Mouse (Mus musculus): Measurements from ENCODE around the gene Asap2.

Asap2 gene

GRCm38 (mm10) chr12:21268083-21268616, 277.9 kb downstream of the Asap2 start:
- DNase-seq: no peak

GRCm38 (mm10) chr12:21274446-21274845, 284.2 kb downstream of the Asap2 start:
- DNase-seq: no peak

DNA sequence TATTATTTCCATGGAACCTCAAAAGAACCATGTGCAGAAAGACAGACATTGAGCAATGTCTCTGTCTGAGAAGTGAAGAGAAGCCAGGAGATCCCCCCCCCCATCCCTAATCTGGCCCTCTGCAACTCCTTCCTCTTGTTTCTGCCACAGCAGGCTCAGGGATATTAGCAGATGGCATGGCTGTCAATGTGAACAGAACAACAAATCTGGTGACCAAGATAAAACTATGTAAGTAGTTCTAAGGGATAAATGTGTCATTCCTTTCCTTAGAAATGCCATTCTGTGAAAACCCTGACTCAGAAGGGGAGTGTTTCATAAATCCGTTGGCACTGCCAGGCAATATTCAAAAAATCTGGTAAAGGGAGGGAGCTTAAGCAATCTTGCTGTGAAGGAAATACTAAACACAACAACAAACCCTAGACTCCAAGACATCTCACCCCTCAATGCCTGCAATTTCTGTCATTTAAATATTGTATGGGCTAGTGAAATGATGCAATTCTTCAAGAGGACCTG, 287.1 kb downstream of the Asap2 start:
- DNase-seq: no peak

DNA sequence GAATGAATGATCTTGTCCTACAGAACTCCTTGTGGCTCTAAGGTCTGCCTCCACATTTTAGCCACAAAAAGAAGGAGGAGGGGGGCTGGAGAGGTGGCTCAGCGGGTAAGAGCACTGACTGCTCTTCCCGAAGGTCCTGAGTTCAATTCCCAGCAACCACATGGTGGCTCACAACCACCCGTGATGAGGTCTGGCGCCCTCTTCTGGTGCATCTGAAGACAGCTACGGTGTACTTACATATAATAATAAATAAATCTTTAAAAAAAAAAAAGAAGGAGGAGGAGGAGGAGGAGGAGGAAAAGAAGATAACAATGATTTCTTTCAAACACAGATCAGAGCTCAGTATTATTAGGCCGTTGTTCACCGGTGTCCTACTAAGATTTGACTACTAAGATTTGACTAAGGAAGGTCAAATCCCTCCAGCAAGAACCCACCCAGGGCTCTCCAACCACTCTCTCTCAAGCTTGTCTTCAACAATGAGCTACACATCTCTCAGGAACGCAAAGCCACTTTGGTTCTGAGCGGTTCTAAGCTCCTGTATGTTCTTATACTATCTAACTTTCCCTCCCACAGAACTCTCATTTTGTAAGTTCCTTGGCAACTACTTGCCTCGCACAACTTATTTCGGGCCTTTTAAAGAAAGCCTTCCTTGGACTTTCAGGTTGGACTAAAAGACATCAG, 294.6 kb downstream of the Asap2 start, which contains the start of gene Cpsf3:
TSS of gene Cpsf3 (plus strand) at position 631 of the 681 bp plus-strand sequence.
- no peak for DNase-seq

GRCm38 (mm10) chr12:21285508-21286242, 295.4 kb downstream of the Asap2 start:
- no peak for DNase-seq

- peak; percentile 100 for DNase-seq
Observed at GRCm38 (mm10) chr12:21286243-21286622, 296.0 kb downstream of the Asap2 start, which contains the start of gene Itgb1bp1. Gene Itgb1bp1, minus strand, starts transcription at chr12:21286284.

DNA sequence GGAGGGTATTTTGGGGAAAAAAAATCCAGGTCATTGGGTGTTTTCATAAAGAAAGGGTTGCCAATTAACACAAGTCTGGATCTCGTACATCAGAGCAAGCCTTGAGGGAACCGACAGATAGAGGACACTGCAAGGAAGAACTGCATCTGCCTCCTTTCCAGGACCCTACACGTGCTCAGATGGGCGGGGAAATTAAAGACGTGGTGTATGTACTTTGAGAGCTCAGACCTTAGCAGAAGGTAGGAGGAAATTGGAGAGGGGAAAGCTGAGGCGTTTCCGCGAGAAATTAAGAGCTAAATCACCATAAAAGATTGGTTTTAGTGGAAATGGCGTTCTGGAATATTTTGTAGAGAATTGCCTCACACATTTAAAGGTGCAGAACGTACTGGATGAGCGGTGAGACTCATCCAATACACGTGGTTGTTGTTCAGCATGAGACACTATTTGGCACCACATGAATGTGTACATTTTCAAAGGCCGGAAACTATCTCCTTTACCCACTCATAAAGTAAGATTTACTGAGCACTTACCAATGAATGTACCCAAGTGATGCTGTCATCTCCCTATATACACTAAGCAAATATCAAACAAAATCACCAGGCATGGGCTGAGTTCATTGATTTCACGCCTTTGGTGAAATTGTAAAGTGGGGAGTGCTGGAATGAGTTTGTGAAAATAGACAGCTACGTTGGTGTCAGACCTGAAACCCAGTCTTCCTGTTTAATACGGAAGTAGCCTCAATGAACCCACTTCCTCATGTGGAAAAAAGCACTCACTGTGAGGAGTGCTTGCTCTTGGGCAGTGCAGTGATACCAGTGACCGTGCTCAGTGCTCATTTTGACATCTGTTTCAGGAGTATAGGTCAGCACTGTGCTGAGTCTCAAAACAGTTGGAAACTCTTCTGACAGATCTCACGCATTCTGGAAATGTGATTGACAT, 296.7 kb downstream of the Asap2 start:
- DNase-seq: no peak

DNA sequence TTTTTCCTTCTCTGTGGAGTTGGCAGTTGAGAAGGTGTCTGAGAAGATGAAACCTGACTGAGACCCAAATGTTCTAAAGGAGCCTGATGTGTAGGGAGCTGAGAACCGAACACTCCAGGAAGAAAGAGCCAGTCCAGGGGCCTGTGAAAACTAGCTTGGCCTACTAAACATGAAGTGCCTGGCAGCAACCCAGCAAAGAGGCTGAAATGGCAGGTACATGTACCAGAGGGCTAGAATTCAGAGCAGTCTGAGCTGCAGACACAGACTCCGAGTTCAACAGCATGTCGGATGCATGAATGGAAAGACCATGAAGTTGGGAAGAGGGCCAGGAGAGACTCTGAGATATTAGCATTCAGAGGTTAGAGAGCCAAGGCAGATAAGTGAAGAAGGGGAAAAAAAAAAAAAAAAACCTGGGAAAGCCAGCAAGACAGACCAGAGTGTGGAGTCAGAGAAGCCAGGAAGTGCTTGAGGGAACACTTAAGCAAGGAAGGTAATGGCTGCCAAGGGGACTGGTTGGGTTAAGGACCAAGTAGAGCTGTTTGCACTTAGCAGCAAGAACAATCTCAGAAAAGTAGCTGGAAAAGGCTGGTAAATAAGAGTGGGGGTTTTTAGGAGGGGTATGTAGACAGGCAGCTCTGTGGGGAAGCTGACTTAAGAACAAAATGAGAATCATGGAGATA, 298.6 kb downstream of the Asap2 start:
- no peak for DNase-seq

DNA sequence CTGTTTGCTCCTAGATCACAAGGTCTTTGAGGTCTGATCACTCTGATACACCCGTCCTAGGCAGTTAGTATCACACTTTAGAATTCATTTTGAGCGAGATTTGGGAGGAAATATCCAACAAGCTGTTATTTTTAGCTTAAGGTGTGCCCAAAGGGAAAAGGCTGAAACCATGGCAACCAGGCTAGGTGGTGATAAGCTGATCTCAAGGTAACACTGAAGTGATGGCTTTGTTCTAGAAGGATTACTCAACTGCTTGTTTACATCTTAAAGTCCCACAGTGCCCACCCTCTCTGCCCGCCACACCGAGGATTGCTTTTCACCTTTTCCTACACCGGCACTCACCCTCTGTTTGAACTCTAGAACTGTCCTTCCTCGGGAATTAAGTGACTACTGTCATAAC, 299.4 kb downstream of the Asap2 start:
- no peak for DNase-seq

GRCm38 (mm10) chr12:21298856-21299255, 308.6 kb downstream of the Asap2 start:
- no peak for DNase-seq

GRCm38 (mm10) chr12:21301324-21301723, 311.1 kb downstream of the Asap2 start:
- no peak for DNase-seq

DNA sequence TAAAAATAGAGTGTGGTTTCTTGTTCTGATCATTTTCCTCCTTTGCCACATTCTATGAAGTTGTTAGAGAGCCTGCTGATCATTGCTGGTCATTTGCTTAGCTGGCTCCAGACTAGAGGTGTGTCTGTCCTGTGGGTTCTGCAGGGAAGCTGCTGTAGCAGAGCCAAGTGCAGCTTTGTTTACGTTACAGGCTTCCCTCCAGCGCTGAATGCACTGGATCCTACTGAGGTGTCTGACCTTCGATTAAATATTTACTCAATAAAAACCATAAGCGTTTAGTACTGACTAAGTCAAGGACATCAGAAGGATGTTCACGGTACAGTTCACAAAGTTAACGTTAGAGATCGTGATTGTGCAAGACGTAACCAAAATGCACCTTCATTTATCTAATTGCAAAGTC, 311.7 kb downstream of the Asap2 start:
- DNase-seq: peak; percentile 59

DNA sequence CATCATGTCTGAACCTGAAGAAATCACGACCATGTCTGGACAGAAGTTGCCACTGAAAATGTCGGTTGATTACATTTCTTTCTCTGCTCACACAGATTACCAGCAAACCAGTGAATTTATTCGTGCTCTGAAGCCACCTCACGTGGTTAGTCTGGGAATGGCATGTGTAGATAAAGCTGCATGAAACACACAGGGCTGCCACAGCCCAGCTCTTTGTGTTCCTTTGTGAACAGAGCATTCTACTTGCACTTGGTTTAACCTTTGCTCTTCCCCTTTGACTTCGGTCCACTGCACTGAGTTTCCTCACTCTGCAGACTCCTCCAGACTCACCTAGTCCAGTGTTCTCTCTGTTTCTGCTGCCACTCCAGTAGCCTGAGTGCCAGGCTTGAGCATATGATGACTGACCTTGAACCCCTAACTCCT, 312.1 kb downstream of the Asap2 start:
- DNase-seq: peak; percentile 68

DNA sequence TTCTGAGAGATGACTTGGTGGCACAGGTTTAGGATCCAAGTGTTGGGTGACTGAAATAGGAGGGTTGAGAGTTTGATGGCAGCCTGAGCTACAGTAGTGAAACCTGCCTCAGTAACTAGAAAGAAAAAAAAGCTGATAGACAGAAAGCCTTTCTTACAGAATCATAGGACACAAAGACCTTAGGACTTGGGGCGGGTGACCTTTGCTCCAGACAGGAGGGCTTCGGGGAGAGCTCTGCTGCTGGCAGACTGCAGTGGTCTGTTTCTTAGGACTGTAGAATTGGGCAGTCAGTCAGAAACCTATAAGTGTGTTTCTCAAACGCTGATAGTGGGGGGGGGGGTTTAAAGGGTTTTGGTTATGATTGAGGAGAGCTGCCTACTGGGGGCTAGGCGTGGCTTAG, 315.5 kb downstream of the Asap2 start:
- no peak for DNase-seq

DNA sequence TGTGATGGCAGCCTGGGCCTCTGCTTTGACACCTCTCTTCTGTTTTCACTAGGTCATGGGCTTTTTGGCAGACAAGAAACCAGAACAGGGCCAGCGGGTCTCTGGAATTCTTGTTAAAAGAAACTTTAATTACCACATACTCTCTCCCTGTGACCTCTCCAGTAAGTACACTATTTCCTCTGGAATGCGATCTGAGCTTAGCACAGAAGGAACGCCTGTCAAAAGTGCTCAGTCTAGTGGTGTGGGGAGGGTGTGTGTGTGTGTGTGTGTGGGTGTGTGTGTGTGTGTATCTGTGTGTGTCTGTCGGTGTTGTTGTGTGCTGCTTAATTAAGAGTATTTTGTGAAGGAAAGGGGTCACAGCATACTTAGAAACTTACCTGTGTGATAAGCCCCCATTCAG, 316.5 kb downstream of the Asap2 start:
- no peak for DNase-seq

DNA sequence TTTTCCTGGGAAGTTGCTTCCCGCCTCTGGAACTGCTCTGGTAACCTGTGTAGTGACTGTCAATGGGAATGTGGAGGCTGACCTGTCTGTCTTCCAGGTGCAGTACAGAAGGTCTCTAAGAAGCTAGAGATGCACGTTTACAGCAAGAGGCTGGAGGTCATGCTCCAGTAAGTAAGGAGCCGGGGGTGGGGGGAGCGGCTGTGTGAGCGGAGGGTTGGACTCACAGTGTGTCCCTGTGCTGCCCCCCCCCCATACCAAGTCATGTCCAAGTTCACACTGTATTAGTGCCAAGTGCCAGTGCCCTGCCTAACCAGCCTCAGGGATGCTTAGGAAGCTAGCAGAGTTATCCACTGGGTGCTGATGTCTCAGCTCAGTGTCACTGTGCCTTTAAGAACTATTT, 321.9 kb downstream of the Asap2 start:
- DNase-seq: no peak

DNA sequence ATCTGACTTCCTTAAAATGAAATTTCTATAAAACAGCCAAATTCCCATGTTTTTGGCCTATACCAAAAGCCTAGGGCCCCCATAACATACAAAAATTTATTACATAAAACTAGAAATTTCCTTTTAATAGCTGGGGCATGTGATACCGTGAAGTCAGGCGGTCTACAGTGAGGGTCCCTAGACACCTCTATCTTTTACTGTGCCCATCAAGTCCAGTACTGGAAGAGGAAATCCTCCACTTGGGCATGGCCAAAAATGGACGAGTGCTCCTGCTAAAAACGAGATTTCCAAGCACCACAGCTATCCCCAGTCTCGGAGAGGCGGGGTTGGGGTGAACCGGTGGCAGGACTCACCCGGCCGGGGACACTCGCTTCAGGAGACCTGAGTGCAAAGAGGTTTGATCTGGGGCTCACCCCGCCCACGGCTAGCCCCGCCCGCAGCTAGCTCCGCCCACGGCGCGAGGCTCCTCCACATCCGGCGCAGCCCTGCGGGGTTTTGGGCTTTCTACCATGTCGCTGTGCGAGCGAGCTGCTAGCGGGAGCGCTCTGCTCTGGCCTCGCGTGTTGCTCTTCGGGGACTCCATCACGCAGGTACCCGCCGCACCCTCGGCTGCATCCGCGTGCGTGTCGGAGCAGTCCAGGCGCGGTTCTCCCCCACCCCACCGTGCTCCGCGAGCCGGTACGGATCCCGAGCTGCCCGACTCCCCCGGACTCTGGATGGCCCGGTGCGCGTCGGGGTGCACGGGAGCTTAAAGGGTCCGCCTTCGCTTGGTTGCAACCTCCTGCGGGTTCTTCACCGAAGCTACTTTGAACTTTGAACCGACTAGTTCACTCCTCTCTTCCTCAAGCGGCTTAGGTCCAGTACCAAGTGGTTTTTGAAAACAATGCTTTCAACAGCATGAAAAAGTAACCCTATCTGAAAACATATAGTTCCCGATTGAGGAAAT, 325.9 kb downstream of the Asap2 start, which contains the start of gene Iah1:
TSS of gene Iah1 (plus strand) at position 467 of the 946 bp plus-strand sequence.
- peak; percentile 92 for DNase-seq

DNA sequence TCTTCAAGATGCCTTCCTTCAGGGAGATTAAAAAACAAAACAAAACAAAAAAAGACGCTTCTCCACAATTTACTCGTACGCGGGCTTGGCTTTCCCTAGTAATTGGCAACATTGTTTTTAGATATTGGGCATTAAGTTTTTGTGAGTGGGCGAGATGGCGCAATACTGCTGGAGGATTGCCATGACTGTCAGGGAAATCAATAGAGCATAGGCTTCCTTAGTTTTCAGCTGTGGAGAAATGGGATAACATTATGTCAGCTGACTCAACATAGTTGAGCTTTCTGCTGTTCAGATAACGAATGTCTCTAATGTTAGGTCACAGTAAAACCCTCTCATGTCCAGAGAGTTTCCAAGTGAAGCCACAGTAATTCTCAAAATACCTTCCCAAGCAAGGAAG, 326.6 kb downstream of the Asap2 start:
- DNase-seq: peak; percentile 47

DNA sequence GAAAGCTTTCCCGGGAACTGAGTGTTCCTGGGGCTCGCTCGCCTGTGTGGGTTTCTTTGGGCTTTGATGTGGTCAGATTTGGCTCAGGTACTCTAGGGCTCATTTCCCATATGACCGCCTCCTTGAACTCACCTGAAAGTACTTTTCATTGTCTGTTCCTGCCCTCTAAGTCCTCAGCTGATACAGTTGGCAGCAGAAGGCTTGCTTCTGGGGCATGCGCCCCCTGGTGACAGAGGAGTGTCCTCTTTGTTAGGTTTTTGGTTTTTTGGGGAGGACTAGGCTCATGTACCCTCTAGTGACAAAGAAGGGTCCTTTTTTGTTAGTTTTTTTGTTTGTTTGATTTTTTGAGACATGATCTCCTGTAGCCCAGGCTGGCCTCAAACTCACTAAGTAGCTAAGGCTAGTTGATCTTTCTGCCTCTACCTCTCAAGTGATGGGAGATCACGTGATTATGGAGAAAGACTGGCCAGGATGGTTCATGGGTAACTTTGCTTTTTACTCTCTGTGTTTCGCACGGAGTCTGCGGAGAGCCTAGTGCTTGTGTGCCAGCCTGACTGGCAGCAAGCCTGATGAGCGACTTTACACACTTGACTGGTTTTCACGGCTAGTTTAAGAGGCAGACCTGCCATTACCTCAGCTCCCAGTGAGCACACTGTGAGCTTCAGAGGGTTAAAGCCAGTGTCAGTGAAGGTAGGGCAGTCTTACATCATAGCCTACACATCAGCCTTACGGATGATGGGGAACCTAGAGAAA, 328.1 kb downstream of the Asap2 start:
- DNase-seq: peak; percentile 72
